Mouse (Mus musculus) heart, postnatal 0 days (tissue): ENCODE results near the gene Fen1. TPM values are rescaled to one million over a fixed set of nuclear protein-coding genes. Genes with fewer than 3 reads are reported as not detected.

Experiments
- ATAC-seq: fragments of 200-750 bp; cut with Nextera tagmentation; 2 replicates; pipeline ENCODE4 v1.8.0; 2017; ENCODE audit warnings: low read depth, moderate number of reproducible peaks, moderate library complexity; ENCODE audit not compliant: insufficient read depth
- DNase-seq: peaks from one replicate; pipeline ENCODE4 v3.0.0-alpha.2; 2016; ENCODE audit warnings: low spot score
- H3K27ac ChIP-seq: fragments of 300-500 bp; sonication (generic); 2 replicates; pipeline ENCODE4 v1.5.1; 2014; ENCODE audit warnings: low read depth, mild to moderate bottlenecking
- H3K27me3 ChIP-seq: fragments of 300-500 bp; sonication (generic); 2 replicates; pipeline ENCODE4 v1.6.1; 2014; ENCODE audit warnings: low read length, mixed read lengths; ENCODE audit not compliant: control insufficient read depth, insufficient read depth
- H3K36me3 ChIP-seq: fragments of 300-500 bp; sonication (generic); replicated peaks from 2 replicates; pipeline ENCODE4 v1.6.1; 2014; ENCODE audit warnings: low read length, mixed read lengths; ENCODE audit not compliant: control insufficient read depth, insufficient read depth
- H3K4me1 ChIP-seq: fragments of 300-500 bp; sonication (generic); 2 replicates; pipeline ENCODE4 v1.6.1; 2014; ENCODE audit warnings: antibody characterized with exemption; ENCODE audit not compliant: control insufficient read depth, insufficient read depth
- H3K4me2 ChIP-seq: fragments of 300-500 bp; sonication (generic); 2 replicates; pipeline ENCODE4 v1.6.1; 2014; ENCODE audit warnings: low read depth, mild to moderate bottlenecking, low read length, moderate library complexity
- H3K4me3 ChIP-seq: fragments of 300-500 bp; sonication (generic); 2 replicates; pipeline ENCODE4 v1.5.1; 2014; ENCODE audit warnings: low read depth, low read length
- H3K9ac ChIP-seq: fragments of 300-500 bp; sonication (generic); replicated peaks from 2 replicates; pipeline ENCODE4 v1.6.1; 2014; ENCODE audit warnings: low read depth, low read length, mixed read lengths
- H3K9me3 ChIP-seq: fragments of 300-500 bp; sonication (generic); replicated peaks from 2 replicates; pipeline ENCODE4 v1.6.1; 2016; ENCODE audit warnings: low read length; ENCODE audit not compliant: control insufficient read depth
- CTCF ChIP-seq: IDR thresholded peaks from 2 replicates; pipeline ENCODE4 v1.5.1; 2016; ENCODE audit warnings: antibody characterized with exemption, control low read depth, low read depth
- EP300 ChIP-seq: IDR thresholded peaks from 2 replicates; pipeline ENCODE4 v1.6.1; 2016; ENCODE audit warnings: antibody characterized with exemption, low read depth
- WGBS: fragments of 180-500 bp; shearing (Covaris S2); extraction: QIAGEN DNeasy Blood & Tissue Kit; methylation state at CpG from one replicate; pipeline ENCODE4 v1.1.7; 2014; 5-methylcytosine and 5-hydroxymethylcytosine counted together
- polyA plus RNA-seq: library from polyadenylated mRNA; unstranded; fragments of >200 nt; fragmentation: Nextera tagmentation; extraction: Ambion mirVana; gene quantifications from 2 replicates; pipeline ENCODE4 v1.2.1, GENCODE M21; 2015
- total RNA-seq: library from RNA; depleted of rRNA; stranded (reverse); fragments of >200 nt; gene quantifications from 2 replicates; pipeline ENCODE4 v1.2.3, GENCODE M21; 2014; ENCODE audit warnings: low replicate concordance

Gene Fen1
- total and polyA plus RNA-seq, 2 experiments from 2014 or later, result 19.1 to 34.9 TPM

DNA sequence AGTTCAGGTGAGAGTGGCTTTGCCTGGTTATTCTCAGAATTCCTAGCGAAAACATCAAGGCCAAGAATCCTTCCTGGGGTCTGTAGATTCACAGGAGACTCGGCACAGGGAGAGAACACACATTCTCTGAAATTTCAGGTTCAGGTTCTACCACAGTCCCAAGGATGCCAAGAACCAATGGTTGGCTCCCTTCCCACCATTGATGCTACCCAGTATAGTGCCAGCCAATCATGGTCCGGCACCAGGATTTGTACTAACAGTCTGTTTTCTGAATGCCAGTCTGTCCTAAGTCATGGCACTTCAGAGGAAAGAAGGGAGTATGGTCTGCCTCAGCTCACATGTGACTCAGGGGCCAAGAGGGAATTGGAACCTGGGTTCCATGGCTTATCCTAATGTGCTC lies 18.1 kb downstream of the Fen1 start:
- Histone ChIP-seq H3K9ac (no peak overlapping the region), H3K4me3 (no peak overlapping the region), H3K4me1 (0 out of 2 replicates have a peak, but pooled peaks cover 10% of the 10 kb centered on the region), H3K9me3 (no peaks in the 10 kb centered on the region), H3K27ac (no peak overlapping the region), H3K4me2 (no peak overlapping the region), H3K27me3 (no peaks in the 10 kb centered on the region), H3K36me3 (peaks cover 48% of the 10 kb centered on the region)
- ATAC-seq (no peak), DNase-seq (no peak)
- TF ChIP-seq EP300 (no peak), CTCF (no peak)
- WGBS, result 94% methylated on average over 3 of the region's 3 CpGs

- Histone ChIP-seq H3K27ac (peak overlapping the region; percentile 82; the same call in 1 of the 2 replicates), H3K27me3 (no peaks in the 10 kb centered on the region), H3K4me3 (peak overlapping the region; percentile 67), H3K9ac (0 out of 2 replicates have a peak overlapping the region, but pooled peaks have one; percentile 61), H3K36me3 (peaks cover 37% of the 10 kb centered on the region), H3K4me1 (0 out of 2 replicates have a peak, but pooled peaks cover 10% of the 10 kb centered on the region), H3K4me2 (peak overlapping the region; percentile 74), H3K9me3 (no peaks in the 10 kb centered on the region)
- TF ChIP-seq CTCF, result no peak
- no peak for TF ChIP-seq EP300
- WGBS, result 30% methylated on average over 12 of the region's 12 CpGs
- DNase-seq (no peak), ATAC-seq (no peak)
These were observed 19.9 kb downstream of the Fen1 start for GRCm38 (mm10) chr19:10184096-10184495.

- WGBS, result 3% methylated on average over 35 of the region's 35 CpGs
- DNase-seq, result peak; percentile 83
- ATAC-seq, result peak; percentile 70
These were observed 20.5 kb downstream of the Fen1 start for GRCm38 (mm10) chr19:10183299-10183983.

GRCm38 (mm10) chr19:10182670-10183298 lies 21.2 kb downstream of the Fen1 start, which contains the start of gene Fads1:
Fads1 (plus strand) TSS chr19:10182888.
- H3K9me3 ChIP-seq, result no peaks in the 10 kb centered on the region
- peak within 1 kb of the TSS; percentile 67 for H3K4me3 ChIP-seq
- ATAC-seq, result peak; percentile 96
- H3K27ac ChIP-seq, result peak within 1 kb of the TSS; percentile 82
- H3K4me1 ChIP-seq, result 0 out of 2 replicates have a peak, but pooled peaks cover 10% of the 10 kb centered on the region
- peak within 1 kb of the TSS; percentile 61 for H3K9ac ChIP-seq
- peaks cover 24% of the 10 kb centered on the region for H3K36me3 ChIP-seq
- peak; percentile 94 for DNase-seq
- no peaks in the 10 kb centered on the region for H3K27me3 ChIP-seq
- peak; percentile 54 for TF ChIP-seq CTCF
- no peak for TF ChIP-seq EP300
- peak within 1 kb of the TSS; percentile 74 for H3K4me2 ChIP-seq
- under 1% methylated on average over 64 of the region's 70 CpGs for WGBS

More at GRCm38 (mm10) chr19:10183299-10183983, 20.5 kb downstream of the Fen1 start:
- Histone ChIP-seq H3K4me3 (peak overlapping the region; percentile 67), H3K9me3 (no peaks in the 10 kb centered on the region), H3K4me2 (peak overlapping the region; percentile 74), H3K9ac (peak overlapping the region; percentile 61), H3K36me3 (peaks cover 30% of the 10 kb centered on the region), H3K4me1 (0 out of 2 replicates have a peak, but pooled peaks cover 10% of the 10 kb centered on the region), H3K27ac (peak overlapping the region; percentile 82), H3K27me3 (no peaks in the 10 kb centered on the region)
- TF ChIP-seq EP300 (no peak), CTCF (no peak)

DNA sequence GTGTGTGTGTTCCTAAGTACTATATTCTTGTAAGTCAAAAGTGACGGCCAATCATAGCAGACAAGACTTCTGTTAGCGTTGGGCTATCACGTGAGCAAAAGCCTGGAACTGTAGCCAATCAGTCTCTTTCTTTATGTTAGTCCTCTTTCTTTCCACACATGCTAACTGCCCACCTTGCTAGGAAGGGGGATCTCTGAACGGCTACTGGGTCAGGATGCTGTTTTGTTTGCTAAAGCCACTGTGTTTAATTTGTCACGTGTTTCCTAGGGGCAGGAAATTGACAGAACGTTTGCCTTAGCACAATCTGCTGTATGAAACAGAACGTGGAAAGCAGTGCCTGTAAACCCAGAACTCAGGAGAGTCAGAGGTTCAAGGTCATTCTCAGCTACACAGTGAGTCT lies 21.8 kb downstream of the Fen1 start:
- WGBS, result 30% methylated on average over 7 of the region's 7 CpGs
- H3K9ac ChIP-seq, result no peak overlapping the region
- H3K9me3 ChIP-seq, result no peaks in the 10 kb centered on the region
- 0 out of 2 replicates have a peak, but pooled peaks cover 13% of the 10 kb centered on the region for H3K4me1 ChIP-seq
- peak overlapping the region; percentile 67 for H3K4me3 ChIP-seq
- ATAC-seq, result 0 out of 2 replicates have a peak, but pooled peaks have one; percentile 8
- peak overlapping the region; percentile 74 for H3K4me2 ChIP-seq
- H3K27me3 ChIP-seq, result no peaks in the 10 kb centered on the region
- peaks cover 17% of the 10 kb centered on the region for H3K36me3 ChIP-seq
- DNase-seq, result no peak
- TF ChIP-seq EP300 (no peak), CTCF (no peak)
- peak overlapping the region; percentile 66 for H3K27ac ChIP-seq
